Mouse (Mus musculus): ENCODE results near the gene Parp16. TPM values are rescaled to one million over a fixed set of nuclear protein-coding genes. Genes with fewer than 3 reads are reported as not detected.
"Not testable (repeated sequence)": the region's sequence is repeated elsewhere in the genome, so short reads cannot be mapped to it uniquely, and the experiment has no call there.

Gene Parp16
- polyA plus RNA-seq, 1 experiment from 2014 or later = 5.6 TPM

DNA sequence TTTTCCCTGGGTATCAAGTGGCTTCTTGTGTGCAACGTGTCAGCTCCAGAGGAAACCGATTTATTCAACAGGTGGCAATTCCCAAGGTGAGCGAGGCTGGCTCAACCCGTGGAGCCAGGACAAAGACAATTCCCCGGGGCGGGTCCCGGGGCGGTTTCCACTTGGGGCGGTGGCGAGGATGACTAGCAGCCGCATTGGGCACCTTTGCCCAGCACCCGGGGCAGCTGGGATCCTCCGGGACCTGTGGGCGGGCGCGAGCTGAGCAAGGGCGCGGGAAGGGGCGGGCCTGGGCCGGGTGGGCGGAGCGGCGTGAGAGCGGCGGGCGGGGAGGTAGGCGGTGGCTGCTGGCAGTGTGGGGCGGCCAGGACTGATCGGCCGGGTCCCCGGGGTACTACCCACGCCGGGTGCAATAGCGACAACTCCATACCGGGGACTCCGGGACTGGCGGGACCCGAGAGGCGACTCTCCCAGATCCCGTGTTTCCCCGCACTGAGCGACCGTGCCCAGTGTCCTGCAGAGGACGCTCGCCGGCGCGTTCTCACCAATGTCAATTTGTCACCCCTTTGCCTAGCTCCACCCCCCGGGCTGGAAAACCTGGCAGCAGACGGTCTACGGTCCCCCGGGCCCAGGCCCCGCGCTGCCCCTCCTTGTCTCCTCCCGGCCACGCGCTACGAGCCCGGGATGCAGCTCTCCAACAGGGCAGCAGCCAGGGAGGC, 19.8 kb downstream of the Parp16 start:
- H3K4me1 ChIP-seq (ENCODE audit: control insufficient read depth in 2 of 2, insufficient read depth in 2 of 2, low read length in 2 of 2) = peaks cover 2 to 8% of the 10 kb centered on the region in 2 experiments; a peak in 3 of 4 replicates
- peak overlapping the region; percentile 83 to 89 for H3K27ac ChIP-seq (replicated peaks in 1 of 2; ENCODE audit: control insufficient read depth in 1 of 2, insufficient read depth in 1 of 2, low read depth in 2 of 2, low read length in 2 of 2)
- peak overlapping the region; percentile 74 for H3K4me2 ChIP-seq (ENCODE audit: low read length)
- H3K27me3 ChIP-seq (ENCODE audit: control insufficient read depth, insufficient read depth, low read length) = no peaks in the 10 kb centered on the region
- peak overlapping the region; percentile 59 to 76 for H3K4me3 ChIP-seq (ENCODE audit: control insufficient read depth in 1 of 2, insufficient read depth in 1 of 2, low read depth in 1 of 2, low read length in 2 of 2)
- peak overlapping the region; percentile 82 for H3K9ac ChIP-seq (ENCODE audit: low read length)
- peak; percentile 96 for ATAC-seq (ENCODE audit: insufficient number of reproducible peaks, insufficient read depth, low FRiP score, low read depth)
- H3K9me3 ChIP-seq (ENCODE audit: control insufficient read depth, low read length) = no peaks in the 10 kb centered on the region
- H3K36me3 ChIP-seq (ENCODE audit: control insufficient read depth, insufficient read depth, low read length) = no peaks in the 10 kb centered on the region
- WGBS = under 1% methylated on average over 53 of the region's 59 CpGs

- peak overlapping the region; percentile 74 for H3K4me2 ChIP-seq (ENCODE audit: low read length)
- H3K9me3 ChIP-seq (ENCODE audit: control insufficient read depth, low read length) = no peaks in the 10 kb centered on the region
- H3K36me3 ChIP-seq (ENCODE audit: control insufficient read depth, insufficient read depth, low read length) = no peaks in the 10 kb centered on the region
- H3K27ac ChIP-seq (replicated peaks in 1 of 2; ENCODE audit: control insufficient read depth in 1 of 2, insufficient read depth in 1 of 2, low read depth in 2 of 2, low read length in 2 of 2) = peak overlapping the region; percentile 67 to 89
- no peaks in the 10 kb centered on the region for H3K27me3 ChIP-seq (ENCODE audit: control insufficient read depth, insufficient read depth, low read length)
- H3K4me3 ChIP-seq (ENCODE audit: control insufficient read depth in 1 of 2, insufficient read depth in 1 of 2, low read depth in 1 of 2, low read length in 2 of 2) = peak overlapping the region; percentile 59 to 76
- H3K4me1 ChIP-seq (ENCODE audit: control insufficient read depth in 2 of 2, insufficient read depth in 2 of 2, low read length in 2 of 2) = peaks cover 2 to 8% of the 10 kb centered on the region in 2 experiments; a peak in 3 of 4 replicates
- peak overlapping the region; percentile 82 for H3K9ac ChIP-seq (ENCODE audit: low read length)
- 10% methylated on average over 31 of the region's 31 CpGs for WGBS
- ATAC-seq (ENCODE audit: insufficient number of reproducible peaks, insufficient read depth, low FRiP score, low read depth) = peak; percentile 41; the same call in 1 of the 2 replicates
Measured at GRCm38 (mm10) chr9:65215494-65216126, 20.5 kb downstream of the Parp16 start.

DNA sequence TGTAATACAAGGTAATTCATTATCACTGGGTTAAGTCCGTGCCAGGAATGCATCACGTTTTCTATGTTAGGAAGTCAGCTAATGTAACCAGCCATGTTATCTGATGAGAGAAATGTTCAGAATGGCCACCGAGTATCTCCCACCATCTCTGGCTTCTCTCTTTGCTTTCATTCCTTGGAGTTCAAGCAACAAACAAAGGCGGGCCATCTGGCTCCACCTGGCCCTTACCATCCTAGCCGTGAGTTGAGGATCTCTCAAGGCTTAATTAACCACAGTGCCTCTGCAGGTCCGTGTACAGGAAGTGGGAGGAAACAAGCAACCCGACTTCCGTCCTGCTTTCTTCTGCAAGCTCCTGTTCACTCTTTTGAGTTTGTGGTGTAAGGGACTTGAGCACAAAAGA, 21.8 kb downstream of the Parp16 start:
- H3K4me2 ChIP-seq (ENCODE audit: low read length) = no peak overlapping the region
- 58% methylated on average over 8 of the region's 8 CpGs for WGBS
- no peak overlapping the region for H3K27ac ChIP-seq (replicated peaks in 1 of 2; ENCODE audit: control insufficient read depth in 1 of 2, insufficient read depth in 1 of 2, low read depth in 2 of 2, low read length in 2 of 2)
- no peaks in the 10 kb centered on the region for H3K27me3 ChIP-seq (ENCODE audit: control insufficient read depth, insufficient read depth, low read length)
- no peak for ATAC-seq (ENCODE audit: insufficient number of reproducible peaks, insufficient read depth, low FRiP score, low read depth)
- H3K4me3 ChIP-seq (ENCODE audit: control insufficient read depth in 1 of 2, insufficient read depth in 1 of 2, low read depth in 1 of 2, low read length in 2 of 2) = no peak overlapping the region
- no peaks in the 10 kb centered on the region for H3K36me3 ChIP-seq (ENCODE audit: control insufficient read depth, insufficient read depth, low read length)
- no peaks in the 10 kb centered on the region for H3K9me3 ChIP-seq (ENCODE audit: control insufficient read depth, low read length)
- peaks cover 2 to 8% of the 10 kb centered on the region in 2 experiments; a peak in 3 of 4 replicates for H3K4me1 ChIP-seq (ENCODE audit: control insufficient read depth in 2 of 2, insufficient read depth in 2 of 2, low read length in 2 of 2)
- no peak overlapping the region for H3K9ac ChIP-seq (ENCODE audit: low read length)

- H3K4me1 ChIP-seq (ENCODE audit: control insufficient read depth in 2 of 2, insufficient read depth in 2 of 2, low read length in 2 of 2) = peaks cover 2 to 8% of the 10 kb centered on the region in 2 experiments; a peak in 3 of 4 replicates
- WGBS = 61% methylated on average over 6 of the region's 6 CpGs
- no peak overlapping the region for H3K9ac ChIP-seq (ENCODE audit: low read length)
- no peak overlapping the region for H3K4me3 ChIP-seq (ENCODE audit: control insufficient read depth in 1 of 2, insufficient read depth in 1 of 2, low read depth in 1 of 2, low read length in 2 of 2)
- no peak overlapping the region for H3K4me2 ChIP-seq (ENCODE audit: low read length)
- H3K9me3 ChIP-seq (ENCODE audit: control insufficient read depth, low read length) = no peaks in the 10 kb centered on the region
- no peaks in the 10 kb centered on the region for H3K27me3 ChIP-seq (ENCODE audit: control insufficient read depth, insufficient read depth, low read length)
- ATAC-seq (ENCODE audit: insufficient number of reproducible peaks, insufficient read depth, low FRiP score, low read depth) = no peak
- H3K36me3 ChIP-seq (ENCODE audit: control insufficient read depth, insufficient read depth, low read length) = no peaks in the 10 kb centered on the region
- H3K27ac ChIP-seq (replicated peaks in 1 of 2; ENCODE audit: control insufficient read depth in 1 of 2, insufficient read depth in 1 of 2, low read depth in 2 of 2, low read length in 2 of 2) = no peak overlapping the region
Measured at GRCm38 (mm10) chr9:65217661-65218060, 22.5 kb downstream of the Parp16 start.

GRCm38 (mm10) chr9:65218916-65219315, 23.8 kb downstream of the Parp16 start:
- no peak overlapping the region for H3K4me3 ChIP-seq (ENCODE audit: control insufficient read depth in 1 of 2, insufficient read depth in 1 of 2, low read depth in 1 of 2, low read length in 2 of 2)
- H3K4me2 ChIP-seq (ENCODE audit: low read length) = no peak overlapping the region
- H3K36me3 ChIP-seq (ENCODE audit: control insufficient read depth, insufficient read depth, low read length) = no peaks in the 10 kb centered on the region
- H3K27ac ChIP-seq (replicated peaks in 1 of 2; ENCODE audit: control insufficient read depth in 1 of 2, insufficient read depth in 1 of 2, low read depth in 2 of 2, low read length in 2 of 2) = no peak overlapping the region
- H3K4me1 ChIP-seq (ENCODE audit: control insufficient read depth in 2 of 2, insufficient read depth in 2 of 2, low read length in 2 of 2) = peaks cover 2 to 8% of the 10 kb centered on the region in 2 experiments; a peak in 3 of 4 replicates
- H3K9ac ChIP-seq (ENCODE audit: low read length) = no peak overlapping the region
- H3K9me3 ChIP-seq (ENCODE audit: control insufficient read depth, low read length) = no peaks in the 10 kb centered on the region
- ATAC-seq (ENCODE audit: insufficient number of reproducible peaks, insufficient read depth, low FRiP score, low read depth) = no peak
- WGBS = 78% methylated on average over 1 of the region's 1 CpGs
- no peaks in the 10 kb centered on the region for H3K27me3 ChIP-seq (ENCODE audit: control insufficient read depth, insufficient read depth, low read length)

DNA sequence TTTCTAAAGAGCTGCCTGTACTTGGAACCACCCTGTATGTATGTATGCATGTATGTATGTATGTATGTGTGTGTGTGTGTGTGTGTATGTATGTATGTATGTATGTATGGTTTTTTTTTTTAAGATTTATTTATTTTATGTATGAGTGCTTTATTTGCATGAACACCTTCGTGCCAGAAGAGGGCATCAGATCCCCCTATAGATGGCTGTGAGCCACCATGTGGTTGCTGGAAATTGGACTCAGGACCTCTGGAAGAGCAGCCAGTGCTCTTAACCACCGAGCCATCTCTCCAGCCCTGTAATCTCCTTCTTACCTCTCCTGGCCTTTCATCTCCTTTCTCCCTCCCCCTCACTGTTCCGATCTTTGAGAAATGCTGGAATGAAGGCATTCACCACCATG, 25.2 kb downstream of the Parp16 start:
- H3K4me3 ChIP-seq (ENCODE audit: control insufficient read depth in 1 of 2, insufficient read depth in 1 of 2, low read depth in 1 of 2, low read length in 2 of 2); H3K9ac ChIP-seq (ENCODE audit: low read length); H3K4me2 ChIP-seq (ENCODE audit: low read length); H3K27me3 ChIP-seq (ENCODE audit: control insufficient read depth, insufficient read depth, low read length); H3K36me3 ChIP-seq (ENCODE audit: control insufficient read depth, insufficient read depth, low read length); H3K27ac ChIP-seq (replicated peaks in 1 of 2; ENCODE audit: control insufficient read depth in 1 of 2, insufficient read depth in 1 of 2, low read depth in 2 of 2, low read length in 2 of 2); H3K4me1 ChIP-seq (ENCODE audit: control insufficient read depth in 2 of 2, insufficient read depth in 2 of 2, low read length in 2 of 2); ATAC-seq (ENCODE audit: insufficient number of reproducible peaks, insufficient read depth, low FRiP score, low read depth); H3K9me3 ChIP-seq (ENCODE audit: control insufficient read depth, low read length): not testable (repeated sequence)
- WGBS = 43% methylated on average over 3 of the region's 3 CpGs

DNA sequence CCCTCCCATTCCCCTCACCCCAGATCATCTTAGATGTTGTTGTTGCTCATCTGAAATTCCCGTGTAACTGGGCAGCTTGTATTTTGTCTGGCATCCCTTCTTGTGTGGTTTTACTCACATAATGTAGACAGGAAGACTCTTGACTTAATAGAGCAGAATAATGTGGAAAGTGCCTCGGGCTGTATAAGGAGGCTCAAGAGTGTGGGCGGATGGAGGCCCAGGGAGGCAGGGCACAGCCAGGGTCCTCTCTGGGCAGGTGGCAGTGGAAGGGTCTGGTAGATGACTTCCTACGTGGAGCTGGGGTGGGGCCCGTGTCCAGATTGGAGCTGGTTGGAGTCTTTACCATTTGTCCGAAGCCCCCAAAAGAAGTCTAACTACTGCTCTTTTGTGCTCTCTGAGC, 28.8 kb downstream of the Parp16 start:
- Histone ChIP-seq H3K4me3 (ENCODE audit: control insufficient read depth in 1 of 2, insufficient read depth in 1 of 2, low read depth in 1 of 2, low read length in 2 of 2) (no peak overlapping the region), H3K27ac (replicated peaks in 1 of 2; ENCODE audit: control insufficient read depth in 1 of 2, insufficient read depth in 1 of 2, low read depth in 2 of 2, low read length in 2 of 2) (no peak overlapping the region), H3K9ac (ENCODE audit: low read length) (no peak overlapping the region), H3K4me1 (ENCODE audit: control insufficient read depth in 2 of 2, insufficient read depth in 2 of 2, low read length in 2 of 2) (no peaks in the 10 kb centered on the region), H3K27me3 (ENCODE audit: control insufficient read depth, insufficient read depth, low read length) (no peaks in the 10 kb centered on the region), H3K36me3 (ENCODE audit: control insufficient read depth, insufficient read depth, low read length) (peaks cover 11% of the 10 kb centered on the region; the same call in 1 of the 2 replicates), H3K4me2 (ENCODE audit: low read length) (no peak overlapping the region), H3K9me3 (ENCODE audit: control insufficient read depth, low read length) (no peaks in the 10 kb centered on the region)
- WGBS = 67% methylated on average over 6 of the region's 6 CpGs
- ATAC-seq (ENCODE audit: insufficient number of reproducible peaks, insufficient read depth, low FRiP score, low read depth) = no peak
